Mouse (Mus musculus) cortical plate, adult 2 months (tissue): ENCODE measurements around the gene Etnk2.

Experiments
- CTCF ChIP-seq: fragments of 200-500 bp; IDR thresholded peaks from 2 replicates; pipeline ENCODE4 v1.5.1; 2011; ENCODE audit warnings: mild to moderate bottlenecking, control low read depth, low read length; ENCODE audit not compliant: insufficient read depth; ENCODE audit errors: extremely low read depth
- POLR2A ChIP-seq: fragments of 200-500 bp; IDR thresholded peaks from 2 replicates; pipeline ENCODE4 v1.6.1; 2011; ENCODE audit warnings: mild to moderate bottlenecking, low read length, control low read depth; ENCODE audit not compliant: insufficient read depth; ENCODE audit errors: extremely low read depth

DNA sequence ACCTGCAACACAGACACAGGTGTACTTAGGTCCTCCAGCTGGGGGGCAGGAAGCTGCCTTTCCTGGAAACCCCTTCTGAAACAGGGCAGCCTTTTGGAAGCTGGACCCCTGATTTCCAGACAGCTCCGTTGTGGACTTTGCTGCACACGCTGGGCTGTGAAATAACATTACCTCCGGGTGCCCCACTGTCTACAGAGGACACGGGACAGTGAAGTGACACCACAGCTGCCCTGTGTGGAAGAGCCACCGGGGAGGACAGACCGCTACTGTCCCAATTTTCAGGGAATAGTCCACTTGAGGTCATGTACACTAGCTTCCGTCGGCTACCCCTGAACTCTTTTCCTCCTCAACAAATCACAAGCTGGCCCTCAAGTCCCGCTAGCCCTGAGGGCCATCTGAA lies 44.9 kb downstream of the Etnk2 start:
- TF ChIP-seq CTCF: no peak
- no peak for TF ChIP-seq POLR2A
